Mouse (Mus musculus) liver, postnatal 0 days (tissue): ENCODE measurements at regions not wholly inside any gene's neighbourhood (a gene's known extent, or its start where the extent isn't known, plus 50 kb on each side); places are given as distances from the start of the nearest gene placed in this dataset.

Source experiments
- ATAC-seq: fragments of 200-750 bp; cut with Nextera tagmentation; 2 replicates; pipeline ENCODE4 v1.8.0; 2017; ENCODE audit warnings: mild to moderate bottlenecking, moderate library complexity
- DNase-seq: peaks from one replicate; pipeline ENCODE4 v3.0.0-alpha.2; 2016
- H3K27ac ChIP-seq: fragments of 300-500 bp; sonication (generic); 2 replicates; pipeline ENCODE4 v1.5.1; 2014; ENCODE audit warnings: antibody characterized with exemption, moderate library complexity, mild to moderate bottlenecking, low read depth
- H3K27me3 ChIP-seq: fragments of 300-500 bp; sonication (generic); 2 replicates; pipeline ENCODE4 v1.6.1; 2014; ENCODE audit warnings: low read length, control low read depth, mixed read lengths; ENCODE audit not compliant: insufficient read depth
- H3K36me3 ChIP-seq: fragments of 300-500 bp; sonication (generic); replicated peaks from 2 replicates; pipeline ENCODE4 v1.6.1; 2014; ENCODE audit warnings: mild to moderate bottlenecking, control low read depth, low read length, moderate library complexity, mixed read lengths; ENCODE audit not compliant: insufficient read depth
- H3K4me1 ChIP-seq: fragments of 300-500 bp; sonication (generic); 2 replicates; pipeline ENCODE4 v1.6.1; 2014; ENCODE audit warnings: antibody characterized with exemption, mild to moderate bottlenecking, control low read depth; ENCODE audit not compliant: insufficient read depth
- H3K4me2 ChIP-seq: fragments of 300-500 bp; sonication (generic); 2 replicates; pipeline ENCODE4 v1.6.1; 2014; ENCODE audit warnings: low read depth, mild to moderate bottlenecking, low read length, moderate library complexity, mixed read lengths
- H3K4me3 ChIP-seq: fragments of 300-500 bp; sonication (generic); 2 replicates; pipeline ENCODE4 v1.5.1; 2014; ENCODE audit warnings: low read depth, low read length
- H3K9ac ChIP-seq: fragments of 300-500 bp; sonication (generic); replicated peaks from 2 replicates; pipeline ENCODE4 v1.6.1; 2014; ENCODE audit warnings: mild to moderate bottlenecking, moderate library complexity
- H3K9me3 ChIP-seq: fragments of 300-500 bp; sonication (generic); 2 replicates; pipeline ENCODE4 v1.6.1; 2016; ENCODE audit warnings: mild to moderate bottlenecking, control low read depth, low read length, mixed read lengths
- CTCF ChIP-seq: sonication (generic); IDR thresholded peaks from 2 replicates; pipeline ENCODE4 v1.5.1; 2016; ENCODE audit warnings: antibody characterized with exemption, low read depth
- EP300 ChIP-seq: IDR thresholded peaks from 2 replicates; pipeline ENCODE4 v1.6.1; 2016; ENCODE audit warnings: antibody characterized with exemption, low read depth, mild to moderate bottlenecking
- WGBS: fragments of 180-500 bp; shearing (Covaris S2); extraction: QIAGEN DNeasy Blood & Tissue Kit; methylation state at CpG from one replicate; pipeline ENCODE4 v1.1.7; 2014; ENCODE audit not compliant: insufficient replicate concordance; 5-methylcytosine and 5-hydroxymethylcytosine counted together

GRCm38 (mm10) chr2:74435184-74435911 lies 143.9 kb downstream of the Lnpk start:
- Histone ChIP-seq H3K4me2 (no peak overlapping the region), H3K4me1 (no peaks in the 10 kb centered on the region), H3K4me3 (no peak overlapping the region), H3K9me3 (no peaks in the 10 kb centered on the region), H3K27ac (no peak overlapping the region), H3K27me3 (no peaks in the 10 kb centered on the region), H3K9ac (no peak overlapping the region), H3K36me3 (no peaks in the 10 kb centered on the region)
- no peak for ATAC-seq
- 76% methylated on average over 13 of the region's 13 CpGs for WGBS
- TF ChIP-seq CTCF = no peak
- DNase-seq = no peak

- ATAC-seq (no peak), DNase-seq (no peak)
- TF ChIP-seq CTCF (no peak), EP300 (no peak)
- 80% methylated on average over 15 of the region's 15 CpGs for WGBS
- no peaks in the 10 kb centered on the region for H3K27me3 ChIP-seq
- H3K4me2 ChIP-seq = no peak overlapping the region
- H3K9me3 ChIP-seq = no peaks in the 10 kb centered on the region; the same call in 1 of the 2 replicates
- H3K27ac ChIP-seq = no peak overlapping the region
- H3K4me3 ChIP-seq = no peak overlapping the region
- H3K36me3 ChIP-seq = no peaks in the 10 kb centered on the region
- H3K4me1 ChIP-seq = no peaks in the 10 kb centered on the region
- H3K9ac ChIP-seq = no peak overlapping the region
Observed at GRCm38 (mm10) chr2:74426746-74427145, 152.5 kb downstream of the Lnpk start.

GRCm38 (mm10) chr2:74424726-74425125 lies 154.5 kb downstream of the Lnpk start:
- Histone ChIP-seq H3K4me2 (no peak overlapping the region), H3K4me1 (no peaks in the 10 kb centered on the region), H3K9me3 (peaks cover 2% of the 10 kb centered on the region; the same call in 1 of the 2 replicates), H3K27ac (no peak overlapping the region), H3K4me3 (no peak overlapping the region), H3K27me3 (no peaks in the 10 kb centered on the region), H3K9ac (no peak overlapping the region), H3K36me3 (no peaks in the 10 kb centered on the region)
- no peak for TF ChIP-seq EP300
- no peak for TF ChIP-seq CTCF
- 75% methylated on average over 3 of the region's 3 CpGs for WGBS
- DNase-seq (no peak), ATAC-seq (no peak)

GRCm38 (mm10) chr2:74416097-74416496 lies 163.1 kb downstream of the Lnpk start:
- no peak overlapping the region for H3K9ac ChIP-seq

GRCm38 (mm10) chr2:74414721-74415120 lies 164.5 kb downstream of the Lnpk start:
- Histone ChIP-seq H3K4me1 (no peaks in the 10 kb centered on the region), H3K36me3 (no peaks in the 10 kb centered on the region), H3K27me3 (no peaks in the 10 kb centered on the region), H3K9me3 (no peaks in the 10 kb centered on the region; the same call in 1 of the 2 replicates), H3K27ac (no peak overlapping the region), H3K4me3 (no peak overlapping the region), H3K4me2 (no peak overlapping the region), H3K9ac (no peak overlapping the region)
- DNase-seq (no peak), ATAC-seq (no peak)
- WGBS = 89% methylated on average over 13 of the region's 13 CpGs
- no peak for TF ChIP-seq CTCF
- no peak for TF ChIP-seq EP300

More at GRCm38 (mm10) chr2:74416097-74416496, 163.1 kb downstream of the Lnpk start:
- Histone ChIP-seq H3K4me2 (no peak overlapping the region), H3K9me3 (peaks cover 2% of the 10 kb centered on the region; the same call in 1 of the 2 replicates), H3K36me3 (no peaks in the 10 kb centered on the region), H3K4me3 (no peak overlapping the region), H3K4me1 (no peaks in the 10 kb centered on the region), H3K27me3 (no peaks in the 10 kb centered on the region), H3K27ac (no peak overlapping the region)
- ATAC-seq (no peak), DNase-seq (no peak)
- TF ChIP-seq EP300 (no peak), CTCF (no peak)
- WGBS = 71% methylated on average over 4 of the region's 4 CpGs

GRCm38 (mm10) chr2:74409856-74410404 lies 169.3 kb downstream of the Lnpk start:
- TF ChIP-seq CTCF (no peak), EP300 (no peak)
- no peaks in the 10 kb centered on the region for H3K27me3 ChIP-seq

More at GRCm38 (mm10) chr2:74409856-74410404, 169.3 kb downstream of the Lnpk start:
- DNase-seq = no peak
- Histone ChIP-seq H3K4me1 (no peaks in the 10 kb centered on the region), H3K4me2 (no peak overlapping the region), H3K9ac (no peak overlapping the region), H3K9me3 (no peaks in the 10 kb centered on the region), H3K27ac (no peak overlapping the region), H3K36me3 (no peaks in the 10 kb centered on the region), H3K4me3 (no peak overlapping the region)
- no peak for ATAC-seq
- 70% methylated on average over 4 of the region's 4 CpGs for WGBS
